Mouse (Mus musculus): ENCODE measurements at regions not wholly inside any gene's neighbourhood (a gene's known extent, or its start where the extent isn't known, plus 50 kb on each side); places are given as distances from the start of the nearest gene placed in this dataset.

DNA sequence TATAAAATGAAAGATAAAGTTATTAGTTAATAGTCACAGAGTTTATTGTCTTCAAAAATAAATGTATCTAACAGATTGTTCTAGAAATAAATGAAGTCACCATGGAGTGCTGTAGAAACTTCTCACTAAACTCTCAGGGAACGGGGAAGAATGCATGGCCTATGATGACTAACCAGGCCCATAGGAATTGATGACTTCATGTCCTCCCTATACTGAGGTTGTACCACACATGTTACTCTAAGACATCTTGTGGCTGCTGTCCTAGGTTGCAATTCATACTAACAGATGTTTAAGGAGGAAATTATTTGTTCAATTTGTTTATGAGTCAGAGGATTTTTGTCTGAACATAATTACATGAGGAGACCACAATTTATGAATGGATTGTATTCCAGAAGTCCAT is 459.4 kb downstream of the Pros1 start:
- Histone ChIP-seq H3K27me3 (ENCODE audit: control insufficient read depth, insufficient read depth, low read depth, low read length) (no peaks in the 10 kb centered on the region), H3K9me3 (replicated peaks; ENCODE audit: control insufficient read depth, low read length, poor library complexity, severe bottlenecking) (no peaks in the 10 kb centered on the region), H3K4me3 (ENCODE audit: low read depth, low read length) (no peak overlapping the region), H3K4me1 (ENCODE audit: control insufficient read depth, insufficient read depth, low read length) (no peaks in the 10 kb centered on the region), H3K9ac (ENCODE audit: low read depth, low read length) (no peak overlapping the region), H3K27ac (ENCODE audit: low read length) (no peak overlapping the region), H3K4me2 (ENCODE audit: low read length) (no peak overlapping the region), H3K36me3 (ENCODE audit: control insufficient read depth, insufficient read depth, low read length) (no peaks in the 10 kb centered on the region)
- 98% methylated on average over 1 of the region's 1 CpGs for WGBS
- ATAC-seq, result no peak

DNA sequence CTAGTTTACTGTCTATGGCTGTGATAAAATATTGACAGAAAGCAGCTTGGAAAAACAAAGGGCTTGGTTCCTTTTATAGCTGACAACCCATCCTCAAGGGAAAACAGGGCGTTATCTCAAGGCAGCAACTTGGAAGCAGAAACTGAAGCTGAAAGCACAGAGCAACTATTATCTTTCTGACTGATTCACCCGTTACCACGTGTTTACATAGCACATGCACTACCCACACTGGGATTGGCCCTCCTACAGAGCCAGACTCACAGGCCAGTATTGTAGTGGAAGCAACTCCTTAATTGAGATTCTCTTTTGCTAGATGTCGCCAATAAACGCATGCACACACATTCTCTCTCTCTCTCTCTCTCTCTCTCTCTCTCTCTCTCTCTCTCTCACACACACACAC is 465.5 kb downstream of the Pros1 start:
- no peak overlapping the region for H3K4me2 ChIP-seq (ENCODE audit: low read length)
- H3K4me3 ChIP-seq (ENCODE audit: low read depth, low read length), result no peak overlapping the region
- H3K9me3 ChIP-seq (replicated peaks; ENCODE audit: control insufficient read depth, low read length, poor library complexity, severe bottlenecking), result no peaks in the 10 kb centered on the region
- no peak overlapping the region for H3K27ac ChIP-seq (ENCODE audit: low read length)
- no peaks in the 10 kb centered on the region for H3K4me1 ChIP-seq (ENCODE audit: control insufficient read depth, insufficient read depth, low read length)
- H3K27me3 ChIP-seq (ENCODE audit: control insufficient read depth, insufficient read depth, low read depth, low read length), result no peaks in the 10 kb centered on the region
- no peak overlapping the region for H3K9ac ChIP-seq (ENCODE audit: low read depth, low read length)
- 54% methylated on average over 5 of the region's 5 CpGs for WGBS
- no peak for ATAC-seq
- H3K36me3 ChIP-seq (ENCODE audit: control insufficient read depth, insufficient read depth, low read length), result no peaks in the 10 kb centered on the region

DNA sequence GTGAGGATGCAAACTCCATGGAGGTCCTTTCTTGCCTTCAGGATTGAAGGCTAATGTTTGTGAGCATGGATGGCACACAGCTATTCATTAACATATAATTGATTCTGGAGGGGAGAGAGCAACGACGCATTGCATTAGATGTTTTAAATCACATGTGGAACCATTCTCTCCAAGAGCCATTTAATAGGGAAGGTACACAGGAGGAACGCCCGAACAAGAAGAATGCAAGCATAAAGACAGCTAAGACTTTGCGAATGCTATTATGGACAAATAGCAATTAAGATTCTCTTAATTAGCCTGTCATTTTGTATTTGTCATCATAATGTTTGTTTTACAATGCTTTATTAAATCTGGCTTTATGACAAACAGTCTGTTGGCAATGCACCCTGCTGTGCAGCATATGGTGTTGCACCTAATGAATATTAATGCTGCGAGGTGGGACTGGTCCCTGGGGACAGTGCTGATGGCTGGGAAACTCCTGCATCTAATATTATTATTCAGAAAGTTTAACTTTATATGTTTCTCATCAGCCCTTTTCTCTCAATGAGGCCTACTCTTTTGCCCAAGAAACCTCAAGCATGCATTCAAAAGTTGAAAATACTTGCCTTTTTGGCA is 497.5 kb downstream of the Pros1 start:
- 49% methylated on average over 6 of the region's 6 CpGs for WGBS
- Histone ChIP-seq H3K4me2 (ENCODE audit: low read length) (no peak overlapping the region), H3K27me3 (ENCODE audit: control insufficient read depth, insufficient read depth, low read depth, low read length) (no peaks in the 10 kb centered on the region), H3K4me1 (ENCODE audit: control insufficient read depth, insufficient read depth, low read length) (no peaks in the 10 kb centered on the region), H3K9ac (ENCODE audit: low read depth, low read length) (no peak overlapping the region), H3K27ac (ENCODE audit: low read length) (no peak overlapping the region), H3K4me3 (ENCODE audit: low read depth, low read length) (no peak overlapping the region), H3K36me3 (ENCODE audit: control insufficient read depth, insufficient read depth, low read length) (no peaks in the 10 kb centered on the region), H3K9me3 (replicated peaks; ENCODE audit: control insufficient read depth, low read length, poor library complexity, severe bottlenecking) (no peaks in the 10 kb centered on the region)
- no peak for ATAC-seq

DNA sequence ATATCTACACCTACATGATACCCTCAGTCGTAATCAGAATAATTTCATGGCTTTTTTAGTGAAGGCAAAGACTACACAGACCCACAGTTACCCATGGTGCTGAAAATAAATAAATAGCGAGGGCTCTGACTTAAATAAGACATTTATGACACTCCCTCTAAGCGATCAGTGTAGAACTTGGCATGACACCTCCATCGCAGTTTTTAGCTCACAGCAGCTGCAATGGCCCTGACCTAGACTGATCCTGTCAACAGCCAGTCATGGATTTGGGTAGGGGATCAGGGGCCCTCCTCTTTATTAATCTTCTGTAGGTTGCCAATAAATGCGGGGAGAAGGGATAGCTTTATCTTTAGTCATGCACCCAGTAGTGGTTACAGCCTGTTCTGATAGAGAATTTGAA is 494.1 kb downstream of the Epha3 start:
- Histone ChIP-seq H3K36me3 (ENCODE audit: control insufficient read depth, insufficient read depth, low read length) (no peaks in the 10 kb centered on the region), H3K9me3 (replicated peaks; ENCODE audit: control insufficient read depth, low read length, poor library complexity, severe bottlenecking) (no peaks in the 10 kb centered on the region), H3K4me1 (ENCODE audit: control insufficient read depth, insufficient read depth, low read length) (no peaks in the 10 kb centered on the region), H3K4me2 (ENCODE audit: low read length) (no peak overlapping the region), H3K27ac (ENCODE audit: low read length) (no peak overlapping the region), H3K27me3 (ENCODE audit: control insufficient read depth, insufficient read depth, low read depth, low read length) (no peaks in the 10 kb centered on the region), H3K4me3 (ENCODE audit: low read depth, low read length) (no peak overlapping the region), H3K9ac (ENCODE audit: low read depth, low read length) (no peak overlapping the region)
- 84% methylated on average over 5 of the region's 5 CpGs for WGBS
- no peak for ATAC-seq

DNA sequence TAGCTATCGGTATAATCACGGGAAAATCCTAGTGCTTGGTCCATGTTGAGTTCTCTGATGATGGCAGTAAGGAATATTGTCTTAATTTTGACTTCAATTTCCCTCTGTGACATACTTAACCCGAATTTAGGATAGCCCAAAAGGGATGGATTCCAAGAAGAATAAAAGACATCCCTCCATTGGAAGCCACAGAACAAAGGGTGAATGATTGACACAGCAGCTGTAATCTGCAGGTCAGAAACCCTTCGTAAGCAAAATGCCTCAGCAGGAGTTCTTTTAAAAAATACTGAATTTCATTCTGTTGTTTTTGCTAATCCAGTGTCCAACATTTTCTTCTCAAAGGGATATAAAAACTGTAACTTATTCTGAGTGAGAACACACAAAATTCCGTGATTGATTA is 492.7 kb downstream of the Epha3 start:
- Histone ChIP-seq H3K36me3 (ENCODE audit: control insufficient read depth, insufficient read depth, low read length) (no peaks in the 10 kb centered on the region), H3K4me1 (ENCODE audit: control insufficient read depth, insufficient read depth, low read length) (no peaks in the 10 kb centered on the region), H3K9ac (ENCODE audit: low read depth, low read length) (no peak overlapping the region), H3K27me3 (ENCODE audit: control insufficient read depth, insufficient read depth, low read depth, low read length) (no peaks in the 10 kb centered on the region), H3K4me2 (ENCODE audit: low read length) (no peak overlapping the region), H3K4me3 (ENCODE audit: low read depth, low read length) (no peak overlapping the region), H3K27ac (ENCODE audit: low read length) (no peak overlapping the region), H3K9me3 (replicated peaks; ENCODE audit: control insufficient read depth, low read length, poor library complexity, severe bottlenecking) (no peaks in the 10 kb centered on the region)
- WGBS, result 41% methylated on average over 5 of the region's 5 CpGs
- ATAC-seq, result no peak

DNA sequence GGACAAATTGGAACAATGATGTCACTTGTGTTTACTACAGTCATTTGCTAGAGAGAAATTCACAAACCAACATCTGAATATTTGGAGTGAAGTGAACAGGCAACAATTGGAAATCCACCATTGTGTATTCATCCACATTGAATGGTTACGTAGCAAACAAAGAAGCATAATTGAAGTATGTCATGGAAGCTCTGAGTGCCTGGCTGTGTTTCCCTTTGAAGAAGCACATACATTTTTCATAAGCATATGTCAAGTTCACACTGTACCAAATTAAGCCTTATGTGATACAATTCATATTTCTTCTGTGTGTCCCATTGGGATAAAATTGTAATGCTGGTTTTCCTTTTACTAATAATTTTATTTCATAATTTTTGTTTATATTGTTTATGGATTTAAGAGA is 459.0 kb downstream of the Epha3 start:
- no peaks in the 10 kb centered on the region for H3K36me3 ChIP-seq (ENCODE audit: control insufficient read depth, insufficient read depth, low read length)
- H3K27me3 ChIP-seq (ENCODE audit: control insufficient read depth, insufficient read depth, low read depth, low read length), result no peaks in the 10 kb centered on the region
- no peak for ATAC-seq
- 45% methylated on average over 1 of the region's 1 CpGs for WGBS
- no peak overlapping the region for H3K4me3 ChIP-seq (ENCODE audit: low read depth, low read length)
- no peaks in the 10 kb centered on the region for H3K4me1 ChIP-seq (ENCODE audit: control insufficient read depth, insufficient read depth, low read length)
- H3K9me3 ChIP-seq (replicated peaks; ENCODE audit: control insufficient read depth, low read length, poor library complexity, severe bottlenecking), result no peaks in the 10 kb centered on the region
- H3K4me2 ChIP-seq (ENCODE audit: low read length), result no peak overlapping the region
- no peak overlapping the region for H3K9ac ChIP-seq (ENCODE audit: low read depth, low read length)
- H3K27ac ChIP-seq (ENCODE audit: low read length), result no peak overlapping the region

DNA sequence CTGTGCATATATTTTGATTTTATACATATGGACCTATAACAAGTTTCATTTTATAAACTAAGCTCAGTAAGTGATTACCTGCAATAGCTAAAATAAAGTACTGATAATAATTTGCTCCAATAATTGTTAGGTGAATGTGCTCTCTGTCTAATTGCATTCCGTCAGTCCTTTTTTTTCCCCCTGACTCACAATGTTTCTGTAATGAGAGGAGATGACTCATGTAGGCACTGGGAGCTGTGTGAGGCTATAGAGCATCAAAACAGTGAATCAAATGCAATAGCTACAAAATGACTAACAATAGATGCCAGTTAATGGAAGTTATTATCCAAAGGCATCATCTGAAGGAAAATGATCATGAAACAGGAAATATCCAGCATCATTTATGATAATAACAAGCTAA is 451.3 kb downstream of the Epha3 start:
- Histone ChIP-seq H3K9me3 (replicated peaks; ENCODE audit: control insufficient read depth, low read length, poor library complexity, severe bottlenecking) (no peaks in the 10 kb centered on the region), H3K27me3 (ENCODE audit: control insufficient read depth, insufficient read depth, low read depth, low read length) (no peaks in the 10 kb centered on the region), H3K4me3 (ENCODE audit: low read depth, low read length) (no peak overlapping the region), H3K4me1 (ENCODE audit: control insufficient read depth, insufficient read depth, low read length) (no peaks in the 10 kb centered on the region), H3K4me2 (ENCODE audit: low read length) (no peak overlapping the region), H3K9ac (ENCODE audit: low read depth, low read length) (no peak overlapping the region), H3K27ac (ENCODE audit: low read length) (no peak overlapping the region), H3K36me3 (ENCODE audit: control insufficient read depth, insufficient read depth, low read length) (no peaks in the 10 kb centered on the region)
- WGBS, result 81% methylated on average over 1 of the region's 1 CpGs
- ATAC-seq, result no peak

DNA sequence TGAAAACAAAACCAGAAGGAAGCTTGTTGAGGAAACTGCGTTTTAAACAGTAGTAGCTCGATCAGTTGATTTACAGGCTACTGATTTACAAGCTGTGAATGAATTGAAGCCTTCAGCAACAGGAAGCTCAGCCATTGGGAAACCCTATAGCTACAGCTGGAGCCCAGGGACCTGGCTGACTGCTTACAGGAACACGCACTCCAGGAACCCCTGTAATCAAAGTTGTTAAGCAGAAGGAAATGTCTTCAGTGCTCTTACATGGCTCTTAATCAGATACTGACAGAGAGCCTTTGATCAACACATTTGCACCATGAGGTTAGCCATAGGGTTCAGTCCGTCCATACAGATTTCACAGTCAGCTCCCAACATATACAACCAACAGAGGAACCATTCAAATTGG is 411.7 kb downstream of the Epha3 start:
- H3K4me2 ChIP-seq (ENCODE audit: low read length), result no peak overlapping the region
- no peak overlapping the region for H3K4me3 ChIP-seq (ENCODE audit: low read depth, low read length)
- no peaks in the 10 kb centered on the region for H3K9me3 ChIP-seq (replicated peaks; ENCODE audit: control insufficient read depth, low read length, poor library complexity, severe bottlenecking)
- no peak for ATAC-seq
- WGBS, result 79% methylated on average over 4 of the region's 4 CpGs
- no peaks in the 10 kb centered on the region for H3K27me3 ChIP-seq (ENCODE audit: control insufficient read depth, insufficient read depth, low read depth, low read length)
- H3K27ac ChIP-seq (ENCODE audit: low read length), result no peak overlapping the region
- H3K4me1 ChIP-seq (ENCODE audit: control insufficient read depth, insufficient read depth, low read length), result no peaks in the 10 kb centered on the region
- no peaks in the 10 kb centered on the region for H3K36me3 ChIP-seq (ENCODE audit: control insufficient read depth, insufficient read depth, low read length)
- no peak overlapping the region for H3K9ac ChIP-seq (ENCODE audit: low read depth, low read length)

DNA sequence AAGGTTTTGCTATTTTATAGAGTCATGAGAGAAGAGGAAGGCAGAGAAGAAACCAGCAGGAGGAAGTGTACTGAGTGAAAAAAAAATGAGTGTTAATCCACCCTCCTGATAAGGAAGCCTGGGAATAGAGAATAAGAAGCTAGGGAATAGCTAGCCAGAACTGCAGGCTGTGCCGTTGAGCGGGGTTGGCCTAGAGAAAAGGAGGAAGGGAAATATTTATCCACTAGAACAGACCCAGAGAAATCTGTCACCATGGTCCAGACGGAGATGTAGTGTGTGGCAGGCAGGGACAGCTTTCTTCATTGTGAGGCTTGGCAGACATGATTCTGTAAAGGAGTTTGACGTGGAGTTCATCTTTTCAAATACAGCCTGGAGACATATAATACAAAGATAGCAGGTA is 397.4 kb downstream of the Epha3 start:
- no peak overlapping the region for H3K9ac ChIP-seq (ENCODE audit: low read depth, low read length)
- no peak overlapping the region for H3K27ac ChIP-seq (ENCODE audit: low read length)
- WGBS, result 76% methylated on average over 4 of the region's 4 CpGs
- no peak overlapping the region for H3K4me2 ChIP-seq (ENCODE audit: low read length)
- no peaks in the 10 kb centered on the region for H3K4me1 ChIP-seq (ENCODE audit: control insufficient read depth, insufficient read depth, low read length)
- H3K27me3 ChIP-seq (ENCODE audit: control insufficient read depth, insufficient read depth, low read depth, low read length), result no peaks in the 10 kb centered on the region
- ATAC-seq, result no peak
- no peaks in the 10 kb centered on the region for H3K36me3 ChIP-seq (ENCODE audit: control insufficient read depth, insufficient read depth, low read length)
- H3K4me3 ChIP-seq (ENCODE audit: low read depth, low read length), result no peak overlapping the region
- no peaks in the 10 kb centered on the region for H3K9me3 ChIP-seq (replicated peaks; ENCODE audit: control insufficient read depth, low read length, poor library complexity, severe bottlenecking)

DNA sequence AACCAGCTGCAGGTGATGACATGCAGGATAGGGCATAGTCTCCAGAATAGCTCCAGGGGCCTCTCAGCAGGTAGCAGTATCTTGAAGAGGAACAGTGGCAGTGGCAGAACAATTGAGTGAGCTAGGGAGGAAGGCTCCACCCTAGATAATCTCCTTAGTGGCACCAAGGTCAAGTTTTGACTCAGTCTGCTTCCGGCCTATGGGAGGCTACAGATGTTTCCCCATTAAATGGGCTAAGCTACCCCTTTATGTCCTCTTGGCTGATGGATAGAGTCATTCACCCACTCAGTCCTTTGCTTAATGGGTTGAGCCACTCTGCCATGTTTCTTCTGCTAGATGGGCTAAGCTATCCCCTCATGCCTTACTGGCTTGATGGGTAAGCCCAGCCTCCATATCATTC is 395.1 kb downstream of the Epha3 start:
- 81% methylated on average over 1 of the region's 1 CpGs for WGBS
- no peak for ATAC-seq
- Histone ChIP-seq H3K27ac (ENCODE audit: low read length) (no peak overlapping the region), H3K36me3 (ENCODE audit: control insufficient read depth, insufficient read depth, low read length) (no peaks in the 10 kb centered on the region), H3K4me1 (ENCODE audit: control insufficient read depth, insufficient read depth, low read length) (no peaks in the 10 kb centered on the region), H3K4me3 (ENCODE audit: low read depth, low read length) (no peak overlapping the region), H3K9ac (ENCODE audit: low read depth, low read length) (no peak overlapping the region), H3K27me3 (ENCODE audit: control insufficient read depth, insufficient read depth, low read depth, low read length) (no peaks in the 10 kb centered on the region), H3K4me2 (ENCODE audit: low read length) (no peak overlapping the region), H3K9me3 (replicated peaks; ENCODE audit: control insufficient read depth, low read length, poor library complexity, severe bottlenecking) (no peaks in the 10 kb centered on the region)

Data from midbrain, embryonic 16.5 days (tissue).